Mouse (Mus musculus) lung, postnatal 0 days (tissue): ENCODE results near the gene Iah1.

Experiments
- CTCF ChIP-seq: IDR thresholded peaks from 2 replicates; pipeline ENCODE4 v1.5.1; 2016; ENCODE audit warnings: antibody characterized with exemption, mild to moderate bottlenecking
- EP300 ChIP-seq: IDR thresholded peaks from 2 replicates; pipeline ENCODE4 v1.6.1; 2016; ENCODE audit warnings: antibody characterized with exemption, mild to moderate bottlenecking, control low read depth

DNA sequence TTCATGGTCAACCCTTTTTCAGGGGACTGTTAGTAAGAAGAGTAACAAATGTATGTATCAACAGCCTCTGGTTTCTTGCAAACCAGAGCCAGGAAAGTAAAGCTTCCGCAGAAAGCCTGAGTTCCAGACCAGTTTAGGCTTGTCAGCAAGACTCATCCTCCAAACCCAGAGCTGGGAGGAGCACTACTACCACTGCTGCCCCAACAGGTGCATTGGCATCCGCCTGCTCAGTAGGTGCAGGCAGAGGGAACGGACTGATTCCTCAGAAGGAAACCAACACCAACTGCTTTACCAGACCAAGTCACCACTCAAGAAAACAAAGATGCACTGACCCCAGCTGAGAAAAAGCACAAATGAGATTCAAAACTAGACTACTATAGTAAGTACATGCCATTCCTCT is 47.0 kb downstream of the Iah1 start:
- TF ChIP-seq EP300 (no peak), CTCF (no peak)
